Mouse (Mus musculus): ENCODE data around the gene Pdlim4.
"Not testable (repeated sequence)": the region's sequence is repeated elsewhere in the genome, so short reads cannot be mapped to it uniquely, and the experiment has no call there.

Pdlim4 gene

GRCm38 (mm10) chr11:54059526-54059925 is 9.3 kb downstream of the Pdlim4 start:
- no peak for DNase-seq

GRCm38 (mm10) chr11:54058643-54059042 is 10.2 kb downstream of the Pdlim4 start:
- DNase-seq: peak; percentile 54 to 61

GRCm38 (mm10) chr11:54058056-54058617 is 10.7 kb downstream of the Pdlim4 start:
- no peak for DNase-seq

GRCm38 (mm10) chr11:54057428-54057827 is 11.4 kb downstream of the Pdlim4 start:
- DNase-seq: no peak

- peak; percentile 28 to 41 for DNase-seq
Measured at GRCm38 (mm10) chr11:54056132-54056531, 12.7 kb downstream of the Pdlim4 start.

GRCm38 (mm10) chr11:54054257-54054656 is 14.6 kb downstream of the Pdlim4 start:
- DNase-seq: peak; percentile 34 to 68

GRCm38 (mm10) chr11:54053090-54053489 is 15.7 kb downstream of the Pdlim4 start:
- no peak for DNase-seq

- DNase-seq: no peak
Measured at GRCm38 (mm10) chr11:54052128-54052527, 16.7 kb downstream of the Pdlim4 start.

GRCm38 (mm10) chr11:54051161-54051560 is 17.7 kb downstream of the Pdlim4 start:
- DNase-seq: no peak

- DNase-seq: no peak
Measured at GRCm38 (mm10) chr11:54050205-54050604, 18.6 kb downstream of the Pdlim4 start.

GRCm38 (mm10) chr11:54040676-54041075 is 28.1 kb downstream of the Pdlim4 start:
- no peak for DNase-seq

- DNase-seq: not testable (repeated sequence)
Measured at GRCm38 (mm10) chr11:54032872-54033271, 35.9 kb downstream of the Pdlim4 start.

GRCm38 (mm10) chr11:54028997-54029396 is 39.8 kb downstream of the Pdlim4 start:
- no peak for DNase-seq

- DNase-seq: peak; percentile 84 to 88
Measured at GRCm38 (mm10) chr11:54028044-54028951, 40.5 kb downstream of the Pdlim4 start, which contains the start of gene Slc22a4. Slc22a4 (minus strand) TSS chr11:54028090.

GRCm38 (mm10) chr11:54027131-54028043 is 41.4 kb downstream of the Pdlim4 start:
- peak; percentile 57 to 60 for DNase-seq

GRCm38 (mm10) chr11:54026491-54027041 is 42.2 kb downstream of the Pdlim4 start:
- peak; percentile 41 to 58 for DNase-seq

GRCm38 (mm10) chr11:54021396-54022093 is 47.3 kb downstream of the Pdlim4 start:
- no peak for DNase-seq

GRCm38 (mm10) chr11:54018893-54019732 is 49.7 kb downstream of the Pdlim4 start:
- no peak for DNase-seq

- no peak for DNase-seq
Measured at GRCm38 (mm10) chr11:54017596-54017995, 51.2 kb downstream of the Pdlim4 start.

- no peak for DNase-seq
Measured at GRCm38 (mm10) chr11:54016051-54016450, 52.8 kb downstream of the Pdlim4 start.

- no peak for DNase-seq
Measured at GRCm38 (mm10) chr11:54012961-54013360, 55.9 kb downstream of the Pdlim4 start.
